Mouse (Mus musculus) v-Abl transformed pro-B cells (cell line): ENCODE results near the gene Arhgef3.
"Not testable (repeated sequence)": the region's sequence is repeated elsewhere in the genome, so short reads cannot be mapped to it uniquely, and the experiment has no call there.

ENCODE experiments used
- in situ Hi-C, 2 experiments: fragments of 400-800 bp; cut with MboI; formaldehyde crosslinking; loops; one replicate each; pipeline ENCODE4 v1.15.1; 2025; ENCODE audit not compliant: unreplicated experiment in 2 of 2

Gene Arhgef3

DNA sequence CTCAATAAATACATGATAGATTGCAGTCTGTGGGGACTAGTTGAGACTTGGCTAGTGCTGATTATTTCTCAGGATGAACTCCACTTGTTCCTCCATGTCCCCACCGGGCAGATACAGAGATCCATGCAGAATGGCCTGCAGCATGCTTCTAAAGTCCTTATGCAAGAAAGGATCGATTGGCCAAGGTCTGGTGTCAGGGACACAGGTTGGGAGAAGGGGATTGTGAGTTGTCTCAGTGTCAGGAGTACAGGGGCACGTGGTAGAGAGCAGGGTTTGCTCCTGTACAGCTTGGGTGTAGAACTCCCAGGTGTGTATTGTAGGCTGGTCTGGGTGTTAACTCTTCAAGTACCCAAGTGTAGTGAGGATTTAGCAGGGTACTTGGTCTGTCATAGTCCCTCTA is 130.2 kb downstream of the Arhgef3 start:
- in situ Hi-C loops: no loop called here

DNA sequence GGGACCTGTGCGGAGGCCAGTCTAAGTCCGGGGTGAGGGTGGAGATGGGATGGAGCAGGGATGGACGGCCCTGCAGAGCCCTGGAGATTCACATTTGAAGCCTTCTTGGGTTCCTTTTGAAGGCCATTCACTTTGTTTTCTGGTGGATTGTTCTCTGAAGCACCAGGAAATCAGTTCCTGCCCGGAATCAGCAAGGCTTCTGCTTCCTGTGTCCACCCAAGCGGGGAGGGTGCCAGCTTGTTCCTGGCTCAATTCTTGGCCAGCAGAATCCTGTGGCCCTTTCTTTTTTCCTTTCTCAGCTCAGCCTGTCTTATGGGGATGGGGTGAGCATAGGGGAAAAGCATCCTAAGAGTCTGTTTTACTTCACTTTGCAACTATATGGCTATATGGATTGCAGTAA is 131.7 kb downstream of the Arhgef3 start:
- in situ Hi-C loops: no loop called here

DNA sequence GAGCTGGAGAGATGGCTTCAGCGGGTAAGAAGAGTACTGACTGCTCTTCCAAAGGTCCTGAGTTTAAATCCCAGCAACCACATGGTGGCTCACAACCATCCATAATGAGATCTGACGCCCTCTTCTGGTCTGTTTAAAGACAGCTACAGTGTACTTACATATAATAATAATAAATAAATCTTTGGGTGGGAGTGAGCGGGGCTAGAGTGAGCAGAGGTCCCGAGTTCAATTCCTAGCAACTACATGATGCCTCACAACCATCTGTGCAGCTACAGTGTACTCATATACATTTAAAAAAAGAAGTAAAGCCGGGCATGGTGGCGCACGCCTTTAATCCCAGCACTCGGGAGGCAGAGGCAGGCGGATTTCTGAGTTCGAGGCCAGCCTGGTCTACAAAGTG is 132.2 kb downstream of the Arhgef3 start:
- in situ Hi-C loops: not testable (repeated sequence)

DNA sequence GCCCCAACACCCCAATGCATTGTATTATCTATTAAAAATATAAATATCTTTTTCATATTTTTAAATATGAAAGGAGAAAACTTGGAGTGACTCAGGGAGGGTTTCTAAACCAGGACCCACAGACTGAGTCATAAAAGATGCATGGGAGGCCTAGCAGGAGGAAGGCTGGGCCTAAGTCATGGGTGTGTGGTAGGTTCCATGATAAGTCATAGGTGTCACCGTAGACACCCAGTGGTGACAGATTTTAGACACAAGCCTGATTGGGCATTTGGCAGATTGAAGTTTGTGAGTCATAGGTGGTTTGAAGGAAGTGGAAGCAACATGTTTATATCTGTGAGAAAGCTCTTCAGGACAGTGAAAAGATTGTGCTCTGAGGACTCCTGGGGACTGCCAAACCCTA is 134.4 kb downstream of the Arhgef3 start:
- in situ Hi-C loops: no loop called here

GRCm38 (mm10) chr14:27250281-27250789 is 135.6 kb downstream of the Arhgef3 start:
- in situ Hi-C loops: no loop called here

DNA sequence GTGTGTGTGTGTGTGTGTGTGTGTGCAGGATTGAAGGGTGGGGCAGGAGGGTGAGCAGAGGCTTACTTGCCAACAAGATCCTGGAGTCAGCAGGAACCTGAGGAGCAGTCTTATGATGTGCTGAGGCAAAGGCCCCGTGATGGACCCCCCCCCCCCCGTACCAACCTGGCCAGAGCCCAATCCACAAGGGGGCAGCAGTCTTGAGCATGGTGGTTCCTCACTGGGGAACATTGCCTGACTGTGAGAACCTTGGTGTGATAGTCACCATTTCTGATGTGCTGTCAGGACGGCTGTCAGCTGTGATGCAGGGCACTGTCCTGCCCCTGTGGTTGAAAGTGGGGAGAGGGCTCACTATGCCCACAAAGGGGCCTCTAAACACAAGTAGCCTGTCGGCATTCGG is 138.7 kb downstream of the Arhgef3 start:
- in situ Hi-C loops: no loop called here

DNA sequence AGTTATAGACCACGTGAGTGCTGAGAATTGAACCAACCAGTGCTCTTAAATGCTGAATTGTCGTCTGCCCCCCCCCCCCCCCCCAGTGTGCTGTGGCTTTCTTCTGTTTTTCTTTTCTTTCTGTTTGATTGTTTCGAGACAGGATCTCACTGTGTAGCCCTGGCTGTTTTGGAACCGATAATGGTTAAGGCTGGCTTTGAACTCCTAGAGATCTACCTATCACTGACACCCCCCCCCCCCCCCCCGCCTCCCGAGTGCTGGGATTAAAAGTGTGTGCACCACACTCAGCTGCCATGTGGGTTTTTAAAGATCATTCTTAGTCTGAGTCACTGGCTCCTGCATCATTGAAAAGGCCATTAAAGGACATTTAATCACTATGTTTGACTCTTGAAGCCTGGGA is 147.7 kb downstream of the Arhgef3 start:
- in situ Hi-C loops: no loop called here

DNA sequence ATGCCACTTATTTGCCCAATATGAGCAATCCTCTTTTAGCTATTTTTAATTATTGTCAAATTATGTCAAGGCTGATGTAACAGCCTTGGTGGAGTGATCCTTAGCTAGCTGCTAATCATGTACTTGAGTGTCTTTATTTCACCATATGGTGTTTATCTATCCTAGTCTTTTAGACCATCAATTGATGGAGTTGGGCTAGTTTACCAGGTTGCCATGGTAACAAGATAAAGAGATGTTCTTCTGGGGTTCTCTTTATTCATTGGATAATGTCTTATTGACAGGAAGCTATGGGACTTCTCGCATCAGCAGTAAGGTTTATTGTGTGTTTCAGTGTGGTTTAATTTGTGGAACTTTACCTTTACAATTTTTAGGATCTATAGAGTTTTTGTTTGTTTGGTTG is 151.9 kb downstream of the Arhgef3 start:
- in situ Hi-C loops: no loop called here

DNA sequence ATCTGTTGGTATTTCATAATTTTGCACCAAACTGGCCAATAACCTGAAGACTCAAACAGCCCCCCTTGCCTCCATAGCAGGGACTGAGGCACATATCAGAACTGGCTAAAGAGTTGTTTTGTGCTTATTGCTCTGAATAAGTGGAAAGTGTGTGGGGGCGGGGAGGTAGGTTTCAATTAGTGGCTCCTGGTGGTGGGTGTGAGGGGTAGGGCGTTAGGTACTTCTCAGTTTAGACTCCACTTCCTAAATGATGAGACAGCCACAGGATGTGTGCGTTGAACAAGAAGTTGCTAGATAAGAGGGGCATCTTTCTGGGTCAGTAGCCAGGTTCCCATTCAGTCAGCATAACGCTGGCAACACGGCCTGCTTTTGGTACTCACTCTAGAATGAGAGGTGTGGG is 153.4 kb downstream of the Arhgef3 start:
- in situ Hi-C loops: no loop called here

DNA sequence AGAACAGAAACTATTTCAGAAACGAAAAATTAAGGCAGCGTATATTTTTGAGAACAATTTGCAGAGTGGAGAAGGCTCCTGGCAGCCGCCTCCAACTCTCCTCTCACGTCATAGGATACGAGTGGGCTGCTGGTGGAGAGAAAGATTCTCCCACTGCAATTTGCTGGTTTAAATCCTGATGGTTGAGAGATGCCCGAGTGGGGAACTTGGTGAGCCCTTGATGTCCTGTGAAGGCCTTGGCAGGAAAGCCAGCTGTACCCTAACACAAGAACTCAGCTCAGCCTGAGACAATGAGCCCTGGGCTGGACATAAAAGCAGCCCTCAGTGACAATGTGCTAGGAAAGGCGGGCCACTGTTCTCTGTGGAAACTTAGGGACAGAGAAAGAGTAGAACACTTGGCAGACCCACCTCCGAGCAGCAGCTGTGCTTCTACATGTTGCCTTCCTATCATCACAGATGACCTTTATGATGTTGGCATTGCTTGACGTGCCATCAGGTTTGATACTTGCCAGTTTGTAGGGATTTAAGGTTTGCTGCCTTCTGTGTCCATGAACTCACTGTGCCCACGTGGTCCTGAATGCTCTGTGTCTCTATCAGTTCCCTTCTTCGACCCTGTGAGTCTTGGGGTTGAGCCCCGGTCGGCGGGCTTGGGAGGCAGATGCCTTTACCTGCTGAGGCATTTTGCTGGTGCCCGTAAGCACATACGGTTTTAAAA is 154.4 kb downstream of the Arhgef3 start:
- in situ Hi-C loops: no loop called here

DNA sequence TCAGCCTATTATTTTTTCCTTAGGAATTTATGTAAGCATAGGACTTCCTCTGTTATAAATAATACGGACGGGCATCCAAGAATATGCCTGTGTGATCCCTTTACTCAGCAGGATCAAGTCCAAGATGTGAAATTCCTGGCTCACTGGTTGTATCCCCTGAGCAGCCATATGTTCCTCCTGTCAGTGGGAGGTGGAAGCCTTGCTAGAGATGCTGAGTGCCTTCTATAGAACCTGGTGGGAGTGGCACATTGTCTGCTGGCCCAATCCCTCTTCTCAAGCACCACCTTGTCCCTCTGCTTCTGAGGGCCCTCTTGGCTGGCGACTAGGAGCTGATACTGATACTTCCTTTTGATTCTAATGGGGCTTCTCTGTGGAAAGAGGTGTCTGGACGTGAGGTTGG is 155.1 kb downstream of the Arhgef3 start:
- in situ Hi-C loops: no loop called here

GRCm38 (mm10) chr14:27270466-27270865 is 155.8 kb downstream of the Arhgef3 start:
- in situ Hi-C loops: no loop called here

DNA sequence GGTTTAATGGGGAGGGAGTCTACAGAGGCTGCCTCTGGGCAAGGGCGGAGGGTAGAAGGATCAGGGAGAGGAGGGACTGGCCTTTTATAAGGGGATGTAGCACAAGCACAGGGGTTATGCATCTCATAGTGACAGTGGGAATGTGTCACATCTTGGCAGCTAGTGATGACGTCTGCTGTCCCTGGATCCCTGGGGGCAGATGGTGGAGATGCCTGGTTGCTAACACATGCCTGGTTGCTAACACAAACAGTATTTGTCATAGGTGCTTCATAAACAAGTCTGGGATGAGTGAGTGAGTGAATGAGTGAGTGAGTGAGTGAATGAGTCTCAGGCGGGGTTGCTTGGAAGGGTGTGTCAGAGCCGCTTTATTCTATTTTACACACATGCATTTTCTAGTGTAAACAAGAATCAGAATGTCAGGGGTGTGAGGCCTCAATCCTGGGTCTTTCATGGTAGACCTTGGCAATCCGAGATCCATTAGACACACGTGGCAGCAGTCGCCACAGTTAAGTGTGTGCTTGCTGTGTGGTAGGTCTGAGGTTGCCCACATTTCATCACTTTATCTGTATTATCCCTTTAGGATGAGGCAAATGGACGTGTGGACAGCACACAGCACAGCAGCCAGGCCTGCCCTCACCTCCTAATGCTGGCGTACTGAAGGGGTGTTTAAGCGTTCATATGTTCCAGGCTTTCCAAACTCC is 156.8 kb downstream of the Arhgef3 start:
- in situ Hi-C loops: no loop called here

DNA sequence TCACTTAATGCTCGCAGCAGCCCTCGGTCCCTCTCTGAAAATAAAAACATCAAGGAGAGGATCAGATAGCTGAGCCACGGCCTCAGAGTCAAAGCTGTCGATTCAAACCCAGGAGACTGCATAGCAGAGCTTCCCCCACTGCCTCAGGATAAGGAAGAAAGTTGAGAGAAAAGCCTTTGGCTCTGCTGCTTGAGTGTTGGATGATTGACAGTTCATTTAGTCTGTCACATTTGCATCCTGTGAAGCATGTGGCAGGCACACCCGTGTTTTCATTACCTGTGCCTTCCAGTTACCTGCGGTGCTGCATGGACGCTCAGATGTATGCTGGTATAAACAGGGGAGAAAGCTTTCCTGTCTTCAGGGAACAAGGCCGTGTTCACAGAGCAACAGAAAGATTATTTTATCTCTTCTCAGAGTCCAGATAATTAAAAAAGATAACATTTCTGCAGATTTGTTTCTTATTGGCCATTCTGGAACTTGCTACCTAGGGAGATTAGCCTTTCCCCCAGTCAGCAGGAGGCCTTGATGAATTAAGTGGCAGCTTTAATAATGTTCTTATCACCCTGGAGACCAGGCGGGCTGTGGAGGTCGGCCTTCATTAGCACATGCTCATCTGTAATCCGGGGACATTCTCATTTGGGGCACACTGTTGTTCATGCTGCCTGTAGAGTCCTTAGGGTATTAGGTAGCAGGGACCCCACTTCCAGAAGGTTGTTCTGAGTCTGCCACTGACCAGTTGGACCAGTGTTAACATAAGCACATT is 157.6 kb downstream of the Arhgef3 start:
- in situ Hi-C loops: no loop called here

- in situ Hi-C loops: no loop called here
These were observed 158.1 kb downstream of the Arhgef3 start for GRCm38 (mm10) chr14:27272835-27273138.

DNA sequence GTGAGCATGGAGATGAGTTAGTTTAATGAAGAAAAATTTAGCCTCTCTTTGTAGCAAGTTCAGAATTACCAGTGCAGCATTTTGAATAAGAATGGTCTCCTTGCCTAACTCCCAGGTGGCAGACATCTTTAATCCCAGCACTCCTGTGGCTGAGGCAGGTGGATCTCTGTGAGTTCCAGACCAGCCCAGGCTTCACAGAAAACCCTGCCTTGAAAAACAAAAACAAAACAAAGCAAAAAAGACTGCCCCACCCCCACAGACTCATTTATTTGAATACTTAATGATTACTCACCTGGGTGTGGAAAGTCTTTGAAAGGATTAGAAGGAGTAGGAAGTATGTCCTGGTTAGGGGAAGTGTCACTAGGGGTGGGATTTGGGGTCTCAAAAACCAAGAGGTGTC is 158.5 kb downstream of the Arhgef3 start:
- in situ Hi-C loops: no loop called here

DNA sequence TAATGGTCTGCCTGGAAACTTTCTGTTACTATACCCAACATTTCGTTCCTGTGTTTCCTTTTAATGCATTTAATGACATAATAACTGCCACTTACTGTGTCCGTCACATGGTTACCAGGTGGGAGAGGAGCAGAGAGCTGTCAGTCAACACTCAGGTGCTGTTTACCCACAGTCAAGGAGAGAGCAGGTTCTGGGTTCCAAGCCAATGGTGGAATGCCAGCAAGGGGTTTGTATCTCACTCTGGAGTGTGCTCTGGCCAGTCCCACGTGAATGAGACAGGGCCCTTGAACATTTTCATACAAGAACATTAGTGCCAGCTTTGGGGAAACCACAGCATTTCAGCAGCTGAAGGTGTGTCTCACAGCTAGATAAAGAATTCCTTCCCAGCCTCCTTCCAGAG is 162.6 kb downstream of the Arhgef3 start:
- in situ Hi-C loops: loop anchor here in 1 of 2 experiments (25.0 kb wide), 1 partner anchor 460 kb away; no protein-coding TSS in a partner anchor

DNA sequence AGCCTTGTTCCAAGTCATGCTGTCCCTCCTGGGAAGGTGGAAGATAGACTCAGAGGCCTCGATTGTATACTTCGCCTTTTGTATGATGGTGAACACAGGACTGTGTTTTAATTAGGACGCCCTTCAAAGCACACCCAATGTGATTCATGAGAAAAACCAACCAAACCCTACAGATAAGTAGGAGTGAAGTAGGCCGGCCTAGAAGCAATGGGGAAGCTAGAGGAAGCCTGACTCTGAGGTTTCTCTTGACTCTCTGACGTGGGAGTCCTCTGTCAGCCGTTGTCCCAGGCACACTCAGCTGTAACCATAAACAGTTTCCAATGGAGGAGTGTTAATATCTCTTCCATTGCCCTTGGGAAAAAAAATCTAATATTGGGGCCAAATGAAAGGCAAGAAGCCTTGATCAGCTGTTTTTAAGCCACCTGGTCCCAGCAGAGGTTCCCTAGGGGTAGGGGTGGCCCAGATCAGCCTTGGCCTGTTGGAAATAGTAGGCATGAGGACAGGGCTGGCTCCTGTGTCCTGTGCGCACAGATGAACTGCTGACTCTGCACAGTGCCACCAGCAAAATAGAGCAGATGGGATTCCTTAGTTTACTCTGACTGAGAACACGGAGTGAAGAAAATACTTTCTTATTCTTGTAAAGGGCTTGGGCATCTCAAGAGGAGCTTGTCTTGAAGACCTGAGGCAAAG is 165.6 kb downstream of the Arhgef3 start:
- in situ Hi-C loops: loop anchor here in 1 of 2 experiments (25.0 kb wide), 1 partner anchor 457 kb away; no protein-coding TSS in a partner anchor

DNA sequence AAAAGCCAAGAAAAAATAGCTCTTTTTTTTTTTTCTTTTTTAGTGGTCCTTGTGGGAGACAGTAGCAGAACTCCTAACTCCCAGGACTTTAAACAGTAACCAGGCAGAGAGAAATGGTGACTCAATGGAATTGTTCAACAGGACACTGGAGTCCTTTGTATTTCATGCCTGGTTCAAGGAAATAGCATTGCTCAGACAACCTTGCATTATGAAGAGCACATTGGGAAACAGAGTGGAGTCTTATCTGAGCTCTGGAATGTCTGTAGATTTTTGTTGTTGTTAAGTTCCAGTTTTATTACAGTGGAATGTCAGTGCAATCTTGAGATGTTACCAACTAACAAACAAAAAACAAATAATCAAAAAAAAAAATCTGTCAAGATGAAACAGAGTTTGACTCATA is 169.3 kb downstream of the Arhgef3 start:
- in situ Hi-C loops: loop anchor here in 1 of 2 experiments (25.0 kb wide), 1 partner anchor 453 kb away; no protein-coding TSS in a partner anchor

GRCm38 (mm10) chr14:27286202-27286601 is 171.5 kb downstream of the Arhgef3 start:
- in situ Hi-C loops: loop anchor here in 1 of 2 experiments (25.0 kb wide), 1 partner anchor 451 kb away; no protein-coding TSS in a partner anchor

DNA sequence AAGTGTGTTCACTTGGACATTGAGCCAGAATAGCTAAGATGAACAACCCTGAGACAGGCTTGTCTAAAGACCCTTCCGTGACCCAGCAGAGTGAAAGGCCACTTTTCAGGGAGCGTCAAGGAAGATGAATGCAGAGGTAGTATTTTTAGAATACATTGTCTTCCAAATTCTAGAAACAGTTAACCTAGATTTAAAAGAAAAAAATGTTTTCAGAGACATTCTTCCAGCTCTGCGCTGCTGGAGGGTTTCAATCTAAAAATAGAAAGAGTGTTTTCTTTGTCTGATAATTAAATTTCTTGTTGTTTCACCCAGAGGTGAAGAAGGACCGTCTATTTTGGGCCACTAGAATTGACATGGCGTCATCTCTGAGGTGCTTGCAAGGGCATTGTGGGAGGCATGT is 174.4 kb downstream of the Arhgef3 start:
- in situ Hi-C loops: loop anchor here in 1 of 2 experiments (25.0 kb wide), 1 partner anchor 448 kb away; no protein-coding TSS in a partner anchor
